Mouse (Mus musculus) kidney, postnatal 14 days (tissue): ENCODE measurements around the gene Saysd1.

Experiments used
- DNase-seq: peaks from one replicate; pipeline ENCODE4 v3.0.0; 2022; ENCODE audit warnings: mixed read lengths

Gene Saysd1

GRCm38 (mm10) chr14:20106271-20106670, 32.1 kb downstream of the Saysd1 start:
- DNase-seq: peak; percentile 13

GRCm38 (mm10) chr14:20103207-20103606, 35.1 kb downstream of the Saysd1 start:
- DNase-seq: peak; percentile 55

GRCm38 (mm10) chr14:20098061-20098460, 40.3 kb downstream of the Saysd1 start:
- DNase-seq: peak; percentile 77

- DNase-seq: peak; percentile 32
Measured at GRCm38 (mm10) chr14:20094942-20095341, 43.4 kb downstream of the Saysd1 start.

GRCm38 (mm10) chr14:20093493-20093892, 44.8 kb downstream of the Saysd1 start:
- peak; percentile 68 for DNase-seq

- DNase-seq: no peak
Measured at GRCm38 (mm10) chr14:20084335-20084734, 54.0 kb downstream of the Saysd1 start.

- DNase-seq: peak; percentile 97
Measured at GRCm38 (mm10) chr14:20082536-20083325, 55.6 kb downstream of the Saysd1 start.

- no peak for DNase-seq
Measured at GRCm38 (mm10) chr14:20081937-20082533, 56.3 kb downstream of the Saysd1 start.

- DNase-seq: no peak
Measured at GRCm38 (mm10) chr14:20081084-20081483, 57.2 kb downstream of the Saysd1 start.

GRCm38 (mm10) chr14:20077181-20077580, 61.2 kb downstream of the Saysd1 start:
- DNase-seq: no peak

GRCm38 (mm10) chr14:20075544-20075943, 62.8 kb downstream of the Saysd1 start:
- DNase-seq: no peak

GRCm38 (mm10) chr14:20074759-20075158, 63.6 kb downstream of the Saysd1 start:
- no peak for DNase-seq

GRCm38 (mm10) chr14:20070629-20071028, 67.7 kb downstream of the Saysd1 start:
- DNase-seq: peak; percentile 54

GRCm38 (mm10) chr14:20068365-20068764, 70.0 kb downstream of the Saysd1 start:
- no peak for DNase-seq

- DNase-seq: peak; percentile 85
Measured at GRCm38 (mm10) chr14:20067293-20068074, 70.8 kb downstream of the Saysd1 start.

- no peak for DNase-seq
Measured at GRCm38 (mm10) chr14:20064771-20065170, 73.6 kb downstream of the Saysd1 start.

- DNase-seq: no peak
Measured at GRCm38 (mm10) chr14:20048481-20048835, 89.9 kb downstream of the Saysd1 start.

- DNase-seq: no peak
Measured at GRCm38 (mm10) chr14:20047814-20048480, 90.4 kb downstream of the Saysd1 start.

GRCm38 (mm10) chr14:20047291-20047690, 91.0 kb downstream of the Saysd1 start:
- no peak for DNase-seq

GRCm38 (mm10) chr14:20044036-20044435, 94.3 kb downstream of the Saysd1 start:
- DNase-seq: no peak

GRCm38 (mm10) chr14:20041836-20042235, 96.5 kb downstream of the Saysd1 start:
- no peak for DNase-seq

GRCm38 (mm10) chr14:20040976-20041375, 97.4 kb downstream of the Saysd1 start:
- DNase-seq: no peak

GRCm38 (mm10) chr14:20039795-20040194, 98.5 kb downstream of the Saysd1 start:
- DNase-seq: no peak
